26 mouse cellular contexts compared by ENCODE assay signal in genomic region chr9:88373001-88373400, GRCm38 (mm10). TPM values are rescaled to one million over a fixed set of nuclear protein-coding genes. Genes with fewer than 3 reads are reported as not detected.
DNase-seq lines count a peak whose midpoint lies in the region; ATAC-seq and TF ChIP-seq lines count a peak whose summit lies in the region.
"Had no signal": no experiment of that assay in that cellular context is flagged by ENCODE, and none has a peak within 500 bp of the region (broad histone marks: within the 10 kb centered on the region; RNA-seq: fewer than 3 reads in every experiment).

No protein-coding gene starts in this region.

- ATAC-seq in liver, embryonic 11.5 days (replicated peaks; ENCODE audit: low FRiP score) = no peak
- no peak for ATAC-seq in liver, postnatal 0 days
- ATAC-seq in forebrain, embryonic 13.5 days = no peak
- ATAC-seq: CD4-positive, CD25-positive, alpha-beta regulatory T cell, adult 4 months; hindbrain, postnatal 0 days; intestine, embryonic 15.5 days; midbrain, embryonic 13.5 days had no signal

- TF ChIP-seq CTCF in liver, postnatal 0 days (IDR thresholded peaks at IDR 0.05; ENCODE audit: low read depth) = no peak
- no peak for TF ChIP-seq CTCF in C2C12 (IDR thresholded peaks at IDR 0.05; ENCODE audit: control insufficient read depth, insufficient read depth, insufficient read length)

- no peak overlapping the region for H3ac ChIP-seq in C2C12 (ENCODE audit: control insufficient read depth, insufficient read length, low read depth)

- H3K79me2 ChIP-seq in C2C12 (ENCODE audit: control insufficient read depth, insufficient read depth) = no peaks in the 10 kb centered on the region

- no peak overlapping the region for H3K27ac ChIP-seq in liver, embryonic 11.5 days (ENCODE audit: low read depth, low read length)
- H3K27ac ChIP-seq in liver, postnatal 0 days (ENCODE audit: low read depth) = no peak overlapping the region
- no peak overlapping the region for H3K27ac ChIP-seq in forebrain, embryonic 13.5 days
- H3K27ac ChIP-seq: embryonic facial prominence, embryonic 10.5 days; embryonic facial prominence, embryonic 15.5 days; forebrain, embryonic 12.5 days; heart, embryonic 15.5 days; hindbrain, postnatal 0 days; intestine, embryonic 15.5 days; kidney, postnatal 0 days; liver, embryonic 15.5 days; lung, embryonic 15.5 days; midbrain, embryonic 13.5 days had no signal

- no peaks in the 10 kb centered on the region for H3K4me1 ChIP-seq in liver, embryonic 11.5 days (replicated peaks; ENCODE audit: control insufficient read depth, insufficient read depth, low read length)
- H3K4me1 ChIP-seq in liver, postnatal 0 days (ENCODE audit: insufficient read depth) = no peaks in the 10 kb centered on the region
- H3K4me1 ChIP-seq in forebrain, embryonic 13.5 days = no peaks in the 10 kb centered on the region
- H3K4me1 ChIP-seq: embryonic facial prominence, embryonic 10.5 days; embryonic facial prominence, embryonic 15.5 days; forebrain, embryonic 12.5 days; intestine, embryonic 15.5 days; liver, embryonic 15.5 days; lung, embryonic 15.5 days; midbrain, embryonic 13.5 days had no signal

- no peak overlapping the region for H3K4me3 ChIP-seq in liver, embryonic 11.5 days (ENCODE audit: low read depth, low read length)
- H3K4me3 ChIP-seq in liver, postnatal 0 days (ENCODE audit: low read depth, low read length) = no peak overlapping the region
- H3K4me3 ChIP-seq in C2C12 (ENCODE audit: insufficient read depth, poor library complexity, severe bottlenecking) = no peak overlapping the region
- no peak overlapping the region for H3K4me3 ChIP-seq in forebrain, embryonic 13.5 days
- H3K4me3 ChIP-seq: embryonic facial prominence, embryonic 10.5 days; embryonic facial prominence, embryonic 15.5 days; forebrain, embryonic 12.5 days; heart, embryonic 15.5 days; intestine, embryonic 15.5 days; liver, embryonic 15.5 days; lung, embryonic 15.5 days; midbrain, embryonic 13.5 days had no signal

- H3K27me3 ChIP-seq in liver, embryonic 11.5 days (replicated peaks; ENCODE audit: control insufficient read depth, insufficient read depth, low read length) = no peaks in the 10 kb centered on the region
- no peaks in the 10 kb centered on the region for H3K27me3 ChIP-seq in liver, postnatal 0 days (ENCODE audit: insufficient read depth, low read length)
- H3K27me3 ChIP-seq in C2C12 (ENCODE audit: control insufficient read depth, insufficient read depth, insufficient read length) = no peaks in the 10 kb centered on the region
- no peaks in the 10 kb centered on the region for H3K27me3 ChIP-seq in forebrain, embryonic 13.5 days
- H3K27me3 ChIP-seq: embryonic facial prominence, embryonic 15.5 days; forebrain, embryonic 12.5 days; heart, embryonic 15.5 days; intestine, embryonic 15.5 days; liver, embryonic 15.5 days; lung, embryonic 15.5 days; midbrain, embryonic 13.5 days had no signal

- no peak overlapping the region for H3K4me2 ChIP-seq in liver, embryonic 11.5 days
- H3K4me2 ChIP-seq in liver, postnatal 0 days (ENCODE audit: low read depth, low read length) = no peak overlapping the region
- no peak overlapping the region for H3K4me2 ChIP-seq in forebrain, embryonic 13.5 days
- H3K4me2 ChIP-seq: embryonic facial prominence, embryonic 15.5 days; forebrain, embryonic 12.5 days; heart, embryonic 15.5 days; intestine, embryonic 15.5 days; liver, embryonic 15.5 days; lung, embryonic 15.5 days; midbrain, embryonic 13.5 days had no signal

- 79% methylated on average over 2 of the region's 2 CpGs for WGBS in liver, embryonic 11.5 days
- 82% methylated on average over 2 of the region's 2 CpGs for WGBS in liver, postnatal 0 days (ENCODE audit: insufficient replicate concordance)
- 96% methylated on average over 2 of the region's 2 CpGs for WGBS in forebrain, embryonic 13.5 days

- peaks cover 2% of the 10 kb centered on the region; the same call in 1 of the 2 replicates for H3K36me3 ChIP-seq in liver, embryonic 11.5 days (ENCODE audit: control insufficient read depth, insufficient read depth, low read length)
- H3K36me3 ChIP-seq in liver, postnatal 0 days (replicated peaks; ENCODE audit: insufficient read depth, low read length) = no peaks in the 10 kb centered on the region; the same call in 1 of the 2 replicates
- peaks cover 5% of the 10 kb centered on the region for H3K36me3 ChIP-seq in C2C12 (ENCODE audit: control insufficient read depth, insufficient read depth)
- H3K36me3 ChIP-seq in forebrain, embryonic 13.5 days (ENCODE audit: poor library complexity, severe bottlenecking) = peaks cover 2% of the 10 kb centered on the region; the same call in 1 of the 2 replicates
- H3K36me3 ChIP-seq: embryonic facial prominence, embryonic 10.5 days; forebrain, embryonic 12.5 days; heart, embryonic 15.5 days; intestine, embryonic 15.5 days; liver, embryonic 15.5 days had no signal

- no peak overlapping the region for H3K9ac ChIP-seq in liver, embryonic 11.5 days (ENCODE audit: low read depth, low read length)
- no peak overlapping the region for H3K9ac ChIP-seq in liver, postnatal 0 days (replicated peaks)
- no peak overlapping the region for H3K9ac ChIP-seq in forebrain, embryonic 13.5 days
- H3K9ac ChIP-seq: embryonic facial prominence, embryonic 15.5 days; forebrain, embryonic 12.5 days; heart, embryonic 15.5 days; intestine, embryonic 15.5 days; liver, embryonic 15.5 days; lung, embryonic 15.5 days; midbrain, embryonic 13.5 days had no signal

- DNase-seq in liver, embryonic 11.5 days (ENCODE audit: low spot score) = peak; percentile 15
- DNase-seq in liver, postnatal 0 days = no peak
- peak; percentile 15 for DNase-seq in R1 (ENCODE audit: low read depth, low spot score)
- DNase-seq in adrenal gland, postnatal 14 days = no peak
- DNase-seq: adrenal gland, postnatal 10 days; cerebellum, adult 11-12 months; cerebellum, postnatal 10 days; gastrocnemius, postnatal 36 days; kidney, adult 2 months; kidney, postnatal 4 days; liver; retina, postnatal 1 day; right cerebral cortex, postnatal 14 days had no signal

- TF ChIP-seq EP300 in liver, postnatal 0 days (IDR thresholded peaks at IDR 0.05; ENCODE audit: low read depth) = no peak

- H3K79me3 ChIP-seq in C2C12 (ENCODE audit: low read depth) = no peaks in the 10 kb centered on the region

- no peaks in the 10 kb centered on the region for H3K9me3 ChIP-seq in liver, embryonic 11.5 days (ENCODE audit: control insufficient read depth, low read length)
- H3K9me3 ChIP-seq in liver, postnatal 0 days (ENCODE audit: low read length) = no peaks in the 10 kb centered on the region
- H3K9me3 ChIP-seq in forebrain, embryonic 13.5 days (replicated peaks) = no peaks in the 10 kb centered on the region
- H3K9me3 ChIP-seq: embryonic facial prominence, embryonic 10.5 days; embryonic facial prominence, embryonic 15.5 days; forebrain, embryonic 12.5 days; heart, embryonic 15.5 days; intestine, embryonic 15.5 days; liver, embryonic 15.5 days; lung, embryonic 15.5 days; midbrain, embryonic 13.5 days had no signal

TF ChIP-seq in C2C12, 6 proteins besides CTCF, POLR2A, EP300 and RAD21:
- TF ChIP-seq FOSL1 (IDR thresholded peaks at IDR 0.05; ENCODE audit: insufficient read depth, low read length, poor library complexity, severe bottlenecking) (peak; percentile 30), CEBPB (IDR thresholded peaks at IDR 0.05; ENCODE audit: low read depth) (peak; percentile 61), MAX (IDR thresholded peaks at IDR 0.05) (no peak), MYOG (IDR thresholded peaks at IDR 0.05; ENCODE audit: control insufficient read depth, extremely low read depth, insufficient read length) (no peak)

RNA-seq across cellular contexts. Expression of gene Nt5e, which starts 46.0 kb away (rescaled TPM):
- 6.3 and 7.3 TPM in 2 replicates for polyA plus RNA-seq in liver, embryonic 11.5 days (2014; fragmentation: Nextera tagmentation; extraction: Ambion mirVana)
- polyA plus RNA-seq in liver, postnatal 0 days (2015; fragmentation: Nextera tagmentation; extraction: Ambion mirVana) = 17.3 and 18.9 TPM in 2 replicates
- polyA plus RNA-seq in C2C12 (2012; fragmentation: generic; extraction: Trizol) = 0.34 TPM
- polyA plus RNA-seq in forebrain, embryonic 13.5 days (2015; fragmentation: Nextera tagmentation; extraction: Ambion mirVana) = 0.46 and 0.54 TPM in 2 replicates
- 15.7 and 15.9 TPM in 2 replicates for total RNA-seq in adrenal gland, postnatal 14 days (2021)

Comparison
In these comparisons a context has a peak if more than half of its experiments do, and no peak if none do; other contexts are left out.
1. DNase-seq: peak in liver, embryonic 11.5 days (single experiment) and R1 (single experiment); none in liver, postnatal 0 days (single experiment) and adrenal gland, postnatal 14 days (single experiment).